Mouse (Mus musculus) MEL (cell line): ENCODE results near the gene Myo9b. TPM values are rescaled to one million over a fixed set of nuclear protein-coding genes. Genes with fewer than 3 reads are reported as not detected.

ENCODE experiments used
- DNase-seq: peaks from one replicate; pipeline ENCODE4 v3.0.0; 2011; ENCODE audit warnings: low read depth, low spot score
- H3K27ac ChIP-seq: 2 replicates; pipeline ENCODE4 v1.5.1; 2012; ENCODE audit warnings: low read depth, mild to moderate bottlenecking, control low read depth, low read length, moderate library complexity; ENCODE audit not compliant: control insufficient read depth
- H3K27me3 ChIP-seq, 2 experiments: fragments of 150-350 bp in 1 of 2; sonication (generic) in 1 of 2; 2 replicates each; pipeline ENCODE4 v1.6.1; 2012; ENCODE audit warnings: low read length in 2 of 2, mild to moderate bottlenecking in 2 of 2, improper control_type of control experiment in 1 of 2, moderate library complexity in 1 of 2; ENCODE audit not compliant: insufficient read depth in 2 of 2, control insufficient read depth in 1 of 2
- H3K36me3 ChIP-seq, 2 experiments: 2 replicates each; pipeline ENCODE4 v1.6.1; 2012 to 2014; ENCODE audit warnings: low read length in 2 of 2, improper control_type of control experiment in 1 of 2, inconsistent platforms in 1 of 2, mild to moderate bottlenecking in 1 of 2; ENCODE audit not compliant: insufficient read depth in 2 of 2, control insufficient read depth in 1 of 2
- H3K4me1 ChIP-seq, 2 experiments: fragments of 150-350 bp in 1 of 2; sonication (generic) in 1 of 2; 2 replicates each; pipeline ENCODE4 v1.6.1; 2012; ENCODE audit warnings: low read length in 2 of 2, improper control_type of control experiment in 1 of 2, mild to moderate bottlenecking in 1 of 2; ENCODE audit not compliant: insufficient read depth in 2 of 2, control insufficient read depth in 1 of 2
- H3K4me3 ChIP-seq, 2 experiments: fragments of 150-350 bp in 1 of 2; sonication (generic) in 1 of 2; 2 replicates each; pipeline ENCODE4 v1.5.1; 2012; ENCODE audit warnings: low read depth in 2 of 2, low read length in 2 of 2, mild to moderate bottlenecking in 2 of 2, moderate library complexity in 2 of 2, control low read depth in 1 of 2, improper control_type of control experiment in 1 of 2; ENCODE audit not compliant: control insufficient read depth in 1 of 2, insufficient read depth in 1 of 2
- H3K79me2 ChIP-seq: 2 replicates; pipeline ENCODE4 v1.6.1; 2012; ENCODE audit warnings: mild to moderate bottlenecking, low read length, moderate library complexity; ENCODE audit not compliant: control insufficient read depth, poor library complexity, insufficient read depth
- H3K9ac ChIP-seq: 2 replicates; pipeline ENCODE4 v1.6.1; 2012; ENCODE audit warnings: low read depth, mild to moderate bottlenecking, control low read depth, low read length, moderate library complexity; ENCODE audit not compliant: control insufficient read depth, poor library complexity, severe bottlenecking
- H3K9me3 ChIP-seq: fragments of 150-350 bp; sonication (generic); replicated peaks from 2 replicates; pipeline ENCODE4 v1.6.1; 2012; ENCODE audit warnings: mild to moderate bottlenecking, low read length, improper control_type of control experiment, moderate library complexity; ENCODE audit not compliant: insufficient read depth
- CHD1 ChIP-seq: IDR thresholded peaks from 2 replicates; pipeline ENCODE4 v1.6.1; 2012; ENCODE audit warnings: low read depth, mild to moderate bottlenecking, inconsistent platforms, low read length, improper control_type of control experiment
- CHD2 ChIP-seq: IDR thresholded peaks from 2 replicates; pipeline ENCODE4 v1.6.1; 2011; ENCODE audit warnings: low read length, improper control_type of control experiment
- ETS1 ChIP-seq: IDR thresholded peaks from 2 replicates; pipeline ENCODE4 v1.6.1; 2012; ENCODE audit warnings: low read depth, mild to moderate bottlenecking, inconsistent platforms, low read length, improper control_type of control experiment, moderate library complexity
- HCFC1 ChIP-seq: IDR thresholded peaks from 2 replicates; pipeline ENCODE4 v1.6.1; 2012; ENCODE audit warnings: low read depth, mild to moderate bottlenecking, inconsistent platforms, low read length, improper control_type of control experiment, moderate library complexity
- KAT2A ChIP-seq: conservative IDR thresholded peaks from 2 replicates; pipeline ENCODE4 v1.6.1; 2012; ENCODE audit warnings: low read depth, low read length, improper control_type of control experiment, inconsistent platforms
- MYB ChIP-seq: IDR thresholded peaks from 2 replicates; pipeline ENCODE4 v1.6.1; 2011; ENCODE audit warnings: mild to moderate bottlenecking, low read depth, low read length, improper control_type of control experiment
- RAD21 ChIP-seq: IDR thresholded peaks from 2 replicates; pipeline ENCODE4 v1.6.1; 2011; ENCODE audit warnings: mild to moderate bottlenecking, low read depth, low read length, improper control_type of control experiment
- RCOR1 ChIP-seq: IDR thresholded peaks from 2 replicates; pipeline ENCODE4 v1.6.1; 2012; ENCODE audit warnings: low read depth, mild to moderate bottlenecking, inconsistent platforms, low read length, improper control_type of control experiment
- TBP ChIP-seq: IDR thresholded peaks from 2 replicates; pipeline ENCODE4 v1.8.0; 2011; ENCODE audit warnings: low read depth, low read length, improper control_type of control experiment
- TCF12 ChIP-seq: IDR thresholded peaks from 2 replicates; pipeline ENCODE4 v1.6.1; 2014; ENCODE audit warnings: low read depth, mild to moderate bottlenecking, inconsistent platforms, low read length, improper control_type of control experiment, moderate library complexity
- UBTF ChIP-seq: IDR thresholded peaks from 2 replicates; pipeline ENCODE4 v1.6.1; 2012; ENCODE audit warnings: low read depth, mild to moderate bottlenecking, inconsistent platforms, low read length, improper control_type of control experiment, moderate library complexity, borderline replicate concordance; ENCODE audit not compliant: insufficient read depth
- USF1 ChIP-seq: IDR thresholded peaks from 2 replicates; pipeline ENCODE4 v1.6.1; 2014; ENCODE audit warnings: low read depth, mild to moderate bottlenecking, inconsistent platforms, low read length, improper control_type of control experiment, moderate library complexity
- ZKSCAN1 ChIP-seq: IDR thresholded peaks from 2 replicates; pipeline ENCODE4 v1.6.1; 2012; ENCODE audit warnings: low read depth, mild to moderate bottlenecking, inconsistent platforms, low read length, improper control_type of control experiment, moderate library complexity
- ZMIZ1 ChIP-seq: IDR thresholded peaks from 2 replicates; pipeline ENCODE4 v1.6.1; 2012; ENCODE audit warnings: low read depth, mild to moderate bottlenecking, inconsistent platforms, low read length, improper control_type of control experiment, moderate library complexity
- polyA plus RNA-seq, 2 experiments: library from polyadenylated mRNA; stranded (reverse) in 1 of 2; unstranded in 1 of 2; fragments of >175 nt in 1 of 2; fragments of >200 nt in 1 of 2; gene quantifications; 2 replicates each; pipeline versions ENCODE4 v1.2.1 to v1.2.4; 2012; ENCODE audit warnings: low replicate concordance in 2 of 2, low read depth in 1 of 2; ENCODE audit not compliant: insufficient read length in 2 of 2, insufficient read depth in 1 of 2, missing spikeins in 1 of 2
- total RNA-seq: library from RNA; depleted of rRNA; stranded (reverse); fragments of 300-350 nt; gene quantifications from 2 replicates; pipeline ENCODE4 v1.2.3, GENCODE M21; 2012

Myo9b gene
- total and polyA plus RNA-seq, 3 experiments, result 35.8 to 54.8 (median 52.3) TPM

DNA sequence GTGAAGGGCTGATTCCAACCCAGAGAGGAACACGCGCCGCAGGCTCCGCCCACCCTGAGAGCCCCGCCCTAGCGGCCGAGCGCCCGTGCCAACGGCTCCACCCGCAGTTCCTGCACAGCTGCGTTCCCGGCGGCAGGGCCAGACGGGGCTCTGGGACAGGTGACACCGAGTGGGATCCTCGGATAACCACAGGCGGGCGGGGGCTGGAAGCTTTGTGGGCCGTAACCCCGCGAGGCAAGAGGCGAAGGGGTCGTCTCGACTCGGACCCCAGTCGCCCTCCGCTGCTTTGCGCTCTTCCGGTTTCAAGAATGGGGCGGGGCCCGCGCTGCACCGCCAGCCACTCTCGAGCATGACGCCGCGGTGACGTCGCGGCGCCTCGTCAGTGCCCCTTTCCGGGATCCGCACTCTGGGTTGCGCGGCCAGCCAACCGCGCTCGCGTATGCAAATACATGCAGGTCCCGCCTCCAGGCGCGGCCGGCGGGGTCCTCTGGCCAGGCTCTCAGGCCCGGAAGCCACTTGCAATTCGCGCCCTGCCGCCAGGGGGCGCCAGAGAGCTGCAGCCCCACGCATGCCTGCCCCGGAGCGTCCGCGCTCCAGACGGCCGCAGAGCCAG, 98.8 kb downstream of the Myo9b start, which contains the start of gene Ocel1 (continued):
- TF ChIP-seq TBP (0 out of 2 replicates have a peak, but pooled peaks have one; percentile 23), USF1 (peak; percentile 44), TCF12 (peak; percentile 66), KAT2A (no peak; the same call in 1 of the 2 replicates), CHD1 (no peak), MYB (no peak), RAD21 (no peak)

DNA sequence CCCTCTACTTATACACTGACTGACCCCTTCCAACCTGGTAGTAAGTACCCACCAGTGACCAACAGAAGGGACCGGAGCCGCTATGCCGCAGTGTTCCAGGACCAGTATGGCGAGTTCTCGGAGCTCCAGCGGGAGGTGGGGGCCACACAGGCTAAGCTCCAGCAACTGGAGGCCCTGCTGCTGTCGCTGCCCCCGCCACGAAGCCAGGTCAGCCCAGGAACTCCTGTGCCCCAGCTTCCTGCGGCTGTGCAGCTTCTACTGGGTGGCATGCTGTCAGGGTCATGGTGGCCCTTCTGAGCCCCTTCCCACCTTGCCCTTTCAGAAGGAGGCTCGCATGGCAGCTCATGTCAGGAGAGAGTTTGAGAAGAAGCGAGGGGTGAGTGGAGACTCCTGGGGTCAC, 99.9 kb downstream of the Myo9b start:
- TF ChIP-seq ZMIZ1 (no peak), CHD2 (no peak), UBTF (no peak), ETS1 (no peak), RCOR1 (no peak)
- no peak overlapping the region for H3K27ac ChIP-seq
- H3K79me2 ChIP-seq, result peaks cover 4% of the 10 kb centered on the region; the same call in 1 of the 2 replicates
- no peaks in the 10 kb centered on the region for H3K27me3 ChIP-seq
- DNase-seq, result no peak
- H3K4me3 ChIP-seq, result no peak overlapping the region
- no peak overlapping the region for H3K9ac ChIP-seq
- H3K36me3 ChIP-seq, result peaks cover 0 to 9% of the 10 kb centered on the region in 2 experiments; a peak in 1 of 4 replicates
- peaks cover 0 to 11% of the 10 kb centered on the region in 2 experiments; a peak in 2 of 4 replicates for H3K4me1 ChIP-seq
- H3K9me3 ChIP-seq, result no peaks in the 10 kb centered on the region

DNA sequence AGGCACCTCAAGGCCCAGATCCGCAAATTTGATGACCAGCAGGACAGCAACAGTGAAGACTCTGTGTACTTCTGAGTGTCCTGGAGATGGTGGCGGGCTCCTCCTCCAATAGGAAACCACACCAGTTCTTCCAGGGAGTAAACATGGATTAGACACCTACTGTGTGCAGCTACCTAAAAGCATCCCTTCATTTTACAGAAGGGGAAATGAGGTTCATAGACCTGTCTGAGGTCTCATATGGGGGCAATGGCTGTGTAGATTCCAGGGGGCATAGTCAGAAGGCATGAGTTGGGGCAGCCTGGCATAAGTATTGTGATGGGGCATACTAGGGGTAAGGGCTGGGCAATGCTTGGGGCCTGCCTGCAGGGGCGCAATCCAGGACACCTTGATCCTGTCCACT, 100.5 kb downstream of the Myo9b start:
- no peak for DNase-seq
- peaks cover 0 to 6% of the 10 kb centered on the region in 2 experiments; a peak in 1 of 4 replicates for H3K36me3 ChIP-seq

More for the DNA sequence above, 100.5 kb downstream of the Myo9b start:
- H3K4me3 ChIP-seq, result no peak overlapping the region
- TF ChIP-seq HCFC1, result no peak
- peak; percentile 60; the same call in 1 of the 2 replicates for TF ChIP-seq ZKSCAN1
- TF ChIP-seq ETS1, result no peak
- no peaks in the 10 kb centered on the region; the same call in 1 of the 2 replicates for H3K79me2 ChIP-seq
- no peaks in the 10 kb centered on the region for H3K9me3 ChIP-seq
- no peak overlapping the region for H3K9ac ChIP-seq
- H3K27ac ChIP-seq, result no peak overlapping the region
- peaks cover 0 to 7% of the 10 kb centered on the region in 2 experiments; a peak in 2 of 4 replicates for H3K4me1 ChIP-seq
- H3K27me3 ChIP-seq, result no peaks in the 10 kb centered on the region
